Mouse (Mus musculus) left cerebral cortex, adult 8-10 months (tissue): ENCODE results near the gene Gng7. TPM values are rescaled to one million over a fixed set of nuclear protein-coding genes. Genes with fewer than 3 reads are reported as not detected.

ENCODE experiments used
- DNase-seq, 2 experiments: peaks; one replicate each; pipeline ENCODE4 v3.0.0; 2022; ENCODE audit warnings: low spot score in 2 of 2
- total RNA-seq, 4 experiments: library from RNA; stranded (reverse); gene quantifications; 2 replicates each; pipeline ENCODE4 v1.2.4; 2022

The Gng7 gene
- total RNA-seq, 4 experiments from 2014 or later: 204 to 252 (median 224) TPM

DNA sequence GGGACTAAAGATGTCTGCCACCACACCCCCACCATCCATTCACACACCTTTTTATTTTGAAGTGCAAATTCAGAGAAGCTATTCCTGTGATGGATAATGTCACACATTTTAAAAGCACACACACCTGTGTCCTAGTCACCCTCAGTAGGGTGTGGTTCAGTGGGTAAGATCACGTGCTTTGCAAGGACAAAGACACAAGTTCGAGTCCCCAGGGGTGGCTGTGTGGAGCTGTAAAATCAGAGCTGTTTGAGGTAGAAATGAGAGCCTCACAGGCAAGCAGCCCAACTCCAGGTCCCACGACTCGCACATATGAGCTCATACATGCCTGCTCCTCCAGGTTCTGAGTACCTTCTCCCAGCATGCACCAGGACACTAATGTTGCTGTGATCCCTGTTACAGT, 46.6 kb downstream of the Gng7 start:
- DNase-seq: no peak

DNA sequence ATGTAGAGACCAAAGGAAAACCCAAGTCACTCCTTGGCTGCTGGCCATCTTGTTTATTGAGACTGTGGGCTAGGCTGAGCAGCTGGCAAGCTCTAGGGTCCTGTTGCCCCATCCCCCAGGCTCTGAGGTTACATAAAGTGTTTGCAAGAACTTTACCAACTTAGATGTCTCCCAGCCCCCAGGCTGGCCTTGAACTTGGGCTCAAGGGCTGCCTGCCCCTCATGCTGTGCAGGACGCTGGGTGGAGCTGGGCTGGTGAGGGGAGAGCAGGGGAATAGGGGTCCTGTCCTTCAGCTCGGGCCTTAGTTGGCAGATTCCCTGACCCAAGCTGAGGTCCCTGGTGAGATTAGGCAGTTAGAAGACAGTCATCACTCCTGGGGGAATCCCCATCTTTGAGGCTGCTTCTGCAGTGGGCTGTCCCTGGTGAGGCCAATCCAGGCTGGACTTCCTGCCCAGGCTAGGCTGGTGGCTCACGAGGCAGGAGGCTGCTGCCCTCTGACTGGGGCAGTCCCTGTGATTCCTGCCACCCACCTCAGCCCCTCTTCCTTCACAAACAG, 47.6 kb downstream of the Gng7 start:
- DNase-seq: no peak

DNA sequence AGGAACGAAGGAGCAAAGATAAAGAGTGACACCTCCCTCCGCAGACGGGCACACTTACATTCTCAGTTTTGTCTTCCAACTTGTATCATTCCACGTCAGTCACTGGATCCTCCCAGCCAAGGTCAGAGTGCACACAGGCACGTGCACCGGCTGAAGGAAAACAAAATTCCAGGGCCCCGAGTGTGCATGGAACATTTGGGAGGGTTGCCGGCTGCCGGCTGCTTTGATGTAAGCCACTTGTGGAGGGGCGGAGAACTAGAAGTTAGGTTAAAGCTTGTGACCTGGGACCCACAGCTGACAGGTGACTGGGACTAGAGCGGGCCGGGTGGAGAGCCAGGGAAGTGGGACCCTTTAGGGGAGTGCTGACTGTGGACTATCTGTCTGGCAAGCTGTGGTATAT, 48.4 kb downstream of the Gng7 start:
- no peak for DNase-seq

DNA sequence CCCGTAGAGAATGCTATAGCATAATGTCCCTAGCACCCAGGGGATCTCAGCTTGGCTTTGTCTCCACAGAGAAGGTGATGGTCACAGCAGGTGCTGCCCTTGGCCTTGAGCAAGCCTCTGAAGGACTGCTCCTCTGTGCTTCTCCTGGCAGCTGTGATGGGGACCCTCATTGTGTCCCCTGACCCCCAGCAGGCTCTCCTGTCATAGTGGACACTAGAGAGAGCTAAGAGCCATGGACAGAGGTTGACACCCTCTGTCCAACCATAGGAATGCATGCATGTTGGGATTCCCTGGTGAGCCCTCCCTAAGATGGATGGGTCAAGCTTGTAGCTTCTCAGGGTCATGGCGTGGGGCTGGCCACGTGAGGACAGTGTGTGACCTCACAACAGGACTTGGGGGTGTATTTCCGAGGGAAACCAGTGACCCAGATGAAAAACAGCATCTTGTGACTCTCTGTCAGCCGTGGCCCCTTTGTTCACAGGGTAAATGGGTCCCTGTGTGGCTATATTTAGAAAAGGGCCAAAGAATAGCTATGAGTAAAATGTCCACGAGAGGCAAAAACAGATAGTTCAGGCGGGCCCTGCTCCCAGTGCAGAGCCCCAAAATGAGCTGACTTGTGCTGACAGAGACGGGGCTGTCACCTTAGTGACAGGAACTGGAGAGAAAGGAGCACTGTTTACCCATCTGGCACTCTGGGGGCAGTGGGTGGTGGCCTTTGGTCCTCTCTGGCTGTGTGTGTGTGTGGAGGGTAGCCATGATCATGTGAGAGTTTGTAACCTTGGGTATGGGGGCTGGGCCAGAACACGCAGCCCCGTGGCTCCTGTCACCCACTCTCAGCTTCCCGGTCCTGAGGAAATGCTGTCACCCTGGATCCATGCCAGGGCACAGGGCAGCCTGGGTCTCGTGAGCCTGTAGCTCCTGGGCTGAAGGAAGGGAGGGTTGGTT, 51.4 kb downstream of the Gng7 start:
- no peak for DNase-seq

DNA sequence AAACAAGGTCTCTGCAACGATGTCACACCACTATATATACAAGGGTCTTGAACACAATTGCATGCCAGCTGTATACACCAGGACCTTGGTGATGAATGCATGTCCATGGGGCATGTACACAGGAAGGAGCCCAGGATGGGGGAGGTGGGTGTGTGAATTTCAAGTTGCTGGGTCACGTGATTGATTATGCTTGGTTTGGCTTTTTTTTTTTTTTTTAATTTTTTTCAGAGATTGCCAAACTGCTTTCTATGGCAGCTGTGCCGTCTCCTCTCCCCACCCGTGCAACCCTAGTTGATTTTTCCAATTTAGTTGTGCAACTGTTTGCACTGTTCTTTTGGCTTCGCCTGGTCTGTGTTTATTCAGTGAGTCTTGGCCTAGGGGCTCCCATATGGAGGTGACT, 52.2 kb downstream of the Gng7 start:
- no peak for DNase-seq

DNA sequence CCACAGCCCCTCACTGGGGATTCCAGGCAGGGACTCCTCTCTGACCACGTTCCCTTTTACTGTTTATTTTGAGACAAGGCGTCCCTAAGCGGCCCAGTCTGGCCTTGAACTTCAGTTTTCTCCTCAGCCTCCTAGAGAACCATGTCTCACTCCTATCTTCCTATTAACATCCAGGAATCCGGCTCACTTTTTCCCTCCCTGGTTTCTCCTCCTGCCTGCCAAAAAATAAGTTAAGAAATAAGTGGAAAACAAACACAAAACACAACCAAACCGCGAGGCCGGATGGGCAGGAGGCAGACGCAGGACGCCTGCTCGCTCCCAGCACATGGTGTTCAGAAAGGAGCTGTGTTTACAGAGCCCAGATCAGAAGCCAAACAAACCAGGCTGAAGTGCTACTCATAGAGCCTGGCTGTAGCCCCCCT, 52.7 kb downstream of the Gng7 start:
- DNase-seq: no peak

DNA sequence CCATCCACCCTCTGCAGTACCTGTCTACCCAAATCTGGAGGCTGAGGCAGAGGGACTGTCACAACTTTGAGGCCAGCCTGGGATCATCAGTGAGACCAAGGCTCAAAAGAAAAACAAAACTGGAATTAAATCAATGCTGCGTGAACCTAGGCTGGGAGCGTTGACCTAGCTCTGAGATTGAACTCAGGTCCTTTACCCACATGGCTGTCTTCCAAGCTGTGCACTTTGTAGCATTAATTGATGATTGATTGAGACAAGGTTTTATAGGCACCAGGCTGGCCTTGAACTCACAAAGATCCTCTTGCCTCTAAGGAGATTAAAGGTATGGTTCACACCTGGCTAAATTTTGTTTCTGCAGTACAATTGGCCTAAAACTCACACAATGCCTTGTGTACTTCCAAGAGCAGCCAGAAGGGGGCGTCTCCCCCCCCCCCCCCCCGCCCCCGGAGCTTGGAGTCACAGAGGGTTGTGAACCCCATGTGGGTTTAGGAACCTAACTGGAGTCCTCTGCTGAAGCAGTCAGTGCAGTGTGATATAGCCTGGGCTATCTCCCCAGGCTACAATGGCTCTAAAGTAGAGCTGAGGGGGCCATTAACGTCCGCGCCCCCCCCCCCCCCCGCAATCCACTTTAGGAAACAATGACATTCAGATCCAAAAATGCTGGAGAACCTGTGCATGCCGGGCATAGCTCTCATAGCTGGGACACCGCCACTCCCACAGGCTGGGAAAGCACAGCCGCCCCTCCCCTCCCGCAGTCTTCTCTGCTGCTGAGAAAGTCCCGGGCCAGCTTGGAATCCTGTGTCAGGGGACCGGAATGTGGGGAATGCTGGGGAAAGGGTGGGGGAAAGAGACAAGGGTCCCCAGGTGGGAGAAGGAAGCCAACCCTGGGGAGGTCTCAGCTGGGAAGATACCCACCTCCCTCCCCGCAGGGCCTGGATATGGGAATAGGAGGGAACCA, 53.9 kb downstream of the Gng7 start:
- DNase-seq: no peak

DNA sequence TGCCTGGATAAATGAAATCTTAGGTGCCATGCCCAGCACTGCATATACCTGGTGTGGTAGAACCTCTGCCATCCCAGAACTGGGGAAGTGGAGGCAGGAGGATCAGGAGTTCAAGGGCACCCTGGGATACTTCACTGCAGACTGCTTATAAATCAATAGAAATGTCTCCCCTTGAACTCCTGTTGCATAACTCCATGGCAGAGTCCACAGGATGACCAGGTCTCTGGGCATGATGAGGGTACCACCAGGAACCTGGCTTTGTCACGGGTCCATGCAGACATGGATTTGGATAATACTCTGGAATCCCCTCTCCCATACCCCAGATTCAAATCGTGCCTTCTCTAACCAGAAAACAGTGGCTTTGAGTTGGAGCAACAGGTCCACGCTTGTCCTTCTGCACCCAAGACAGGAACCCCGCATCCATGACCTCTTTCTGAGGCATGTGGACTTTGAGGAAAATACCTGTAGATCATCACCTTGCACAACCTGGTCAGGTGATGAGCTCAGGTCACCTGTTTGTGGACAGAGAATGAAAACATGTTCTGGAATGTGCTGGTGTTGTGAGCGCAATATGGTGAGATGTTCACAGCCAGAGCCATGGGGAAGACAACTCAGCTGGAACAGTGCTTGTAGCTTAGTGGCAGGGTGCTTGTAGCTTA, 55.6 kb downstream of the Gng7 start:
- no peak for DNase-seq

DNA sequence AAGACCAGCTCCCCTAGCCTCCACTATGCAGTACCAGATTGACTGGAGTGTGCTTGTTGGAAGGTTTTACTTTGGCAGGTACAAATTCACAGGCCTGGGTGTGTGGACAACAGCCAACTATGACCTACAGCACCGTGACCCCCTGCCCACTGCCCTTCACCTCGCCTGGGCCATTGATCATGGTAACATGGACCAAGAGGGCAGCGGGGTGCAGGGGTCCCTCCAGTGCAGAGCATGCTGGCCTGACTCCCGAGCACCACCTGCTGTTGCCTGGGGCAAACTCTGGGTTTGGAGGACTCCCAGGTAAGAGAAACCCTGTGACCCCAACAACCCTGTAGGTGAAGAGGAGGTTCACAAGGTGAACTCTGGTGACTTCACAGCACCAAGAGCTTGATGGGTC, 57.0 kb downstream of the Gng7 start:
- DNase-seq: no peak

DNA sequence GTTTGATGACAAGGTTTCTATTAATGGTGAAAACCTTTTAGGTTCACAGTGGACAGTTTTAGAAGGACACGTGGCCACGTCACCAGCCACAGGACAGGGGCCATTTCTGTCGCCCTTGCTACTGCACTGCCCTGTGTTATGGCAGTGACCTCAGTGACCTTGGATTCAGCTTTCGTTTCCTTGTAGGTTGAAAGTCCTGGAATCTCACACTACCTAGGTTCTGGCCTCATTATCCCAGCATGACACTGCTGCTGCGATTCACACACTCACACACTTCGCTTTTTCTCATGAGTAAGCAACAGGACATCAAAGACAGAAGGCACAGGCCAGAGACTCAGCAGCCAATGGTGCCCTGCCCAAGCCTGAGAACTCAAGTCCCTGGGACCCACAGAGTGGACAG, 57.8 kb downstream of the Gng7 start:
- no peak for DNase-seq

DNA sequence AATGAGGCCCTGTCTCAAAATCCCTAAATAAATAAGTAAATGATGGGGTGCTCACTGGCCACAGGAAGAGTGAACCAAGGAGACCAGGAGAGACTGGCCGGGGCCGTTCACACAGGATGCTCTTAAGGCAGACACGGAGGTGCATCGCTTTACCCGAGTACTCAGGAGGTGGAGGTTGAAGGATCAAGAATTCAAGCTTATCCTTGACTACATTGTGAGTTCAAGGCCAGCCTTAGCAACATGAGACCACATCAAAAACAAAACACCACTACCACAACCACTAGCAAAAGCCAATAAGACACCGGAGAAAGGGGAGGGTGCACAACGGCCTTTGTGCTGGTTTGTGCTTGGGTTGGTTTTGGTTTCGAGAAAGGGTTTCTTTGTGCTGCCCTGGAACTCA, 58.4 kb downstream of the Gng7 start:
- DNase-seq: no peak

DNA sequence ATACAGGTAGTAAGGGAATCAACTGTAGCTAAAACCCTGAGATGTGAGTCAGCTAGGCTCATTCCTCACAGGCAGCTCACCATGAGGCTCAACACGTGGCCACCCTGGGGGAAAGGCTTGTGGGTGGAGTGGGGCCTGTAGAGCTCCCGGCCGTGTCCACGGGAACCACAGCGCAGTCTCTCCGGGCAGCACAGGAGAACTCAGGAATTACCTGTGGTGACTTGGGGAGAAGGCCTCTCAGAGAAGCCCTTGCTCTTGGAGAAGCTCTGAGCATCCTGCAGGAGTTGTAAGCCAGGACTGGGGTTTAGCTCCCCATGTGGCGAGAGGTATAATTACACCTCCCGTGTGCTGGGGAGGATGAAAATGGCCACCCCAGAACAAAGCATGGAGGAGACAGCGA, 59.2 kb downstream of the Gng7 start:
- DNase-seq: no peak

DNA sequence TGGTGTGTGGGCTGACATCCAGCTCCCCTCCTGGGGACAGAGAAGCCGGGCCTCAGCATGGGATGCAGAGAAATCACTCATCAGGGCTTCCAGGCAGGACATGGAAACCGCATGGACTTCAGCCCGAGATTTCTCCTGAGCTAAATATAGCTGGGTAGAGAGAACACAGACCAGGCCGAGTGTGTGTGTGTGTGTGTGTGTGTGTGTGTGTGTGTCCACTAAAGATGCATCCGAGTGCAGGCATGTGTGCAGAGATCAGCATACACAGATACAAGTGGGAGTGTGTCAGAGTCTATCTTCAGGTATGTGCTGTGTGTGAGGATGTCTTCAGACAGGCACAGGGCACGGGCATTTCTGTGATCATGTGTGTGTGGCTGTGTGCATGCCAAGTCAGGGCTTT, 59.9 kb downstream of the Gng7 start:
- no peak for DNase-seq

DNA sequence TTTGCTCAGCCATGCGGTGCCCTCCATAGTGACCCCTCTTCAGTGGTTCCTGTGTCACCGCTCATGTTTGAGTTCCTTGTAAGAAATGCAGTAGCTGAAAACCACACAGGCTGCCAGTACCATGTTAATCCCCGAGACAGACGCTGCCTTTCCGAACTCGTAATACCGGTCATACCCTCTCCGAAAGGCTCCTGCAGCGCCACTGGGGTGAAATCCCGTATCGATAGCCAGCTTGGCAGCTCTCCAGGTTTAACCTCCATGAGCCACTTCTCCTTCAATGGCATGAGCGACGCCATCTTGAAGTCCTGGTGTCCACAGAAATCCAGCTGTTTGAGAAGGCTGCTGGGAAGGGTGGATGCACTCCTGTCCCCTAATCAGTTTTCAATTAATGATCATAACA, 60.3 kb downstream of the Gng7 start:
- no peak for DNase-seq

DNA sequence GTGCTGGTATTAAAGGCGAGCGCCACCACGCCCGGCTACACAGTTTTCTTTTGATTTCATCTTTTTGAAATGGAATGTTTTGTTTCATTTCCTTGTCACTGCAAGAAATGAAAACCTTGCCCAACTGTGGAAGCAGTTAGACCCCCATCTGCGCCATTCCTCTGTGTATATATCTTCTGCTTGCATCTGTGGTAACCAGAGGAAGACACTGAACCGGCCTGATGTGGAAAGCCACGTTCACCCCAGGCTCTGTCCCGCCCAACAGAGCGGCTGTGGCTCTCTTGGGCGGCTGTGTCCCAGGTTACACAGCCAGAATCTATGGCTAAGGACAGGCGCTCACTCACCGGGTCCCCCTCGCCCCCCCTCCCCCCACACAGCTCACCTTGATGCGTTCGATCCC, 62.3 kb downstream of the Gng7 start:
- DNase-seq: no peak

DNA sequence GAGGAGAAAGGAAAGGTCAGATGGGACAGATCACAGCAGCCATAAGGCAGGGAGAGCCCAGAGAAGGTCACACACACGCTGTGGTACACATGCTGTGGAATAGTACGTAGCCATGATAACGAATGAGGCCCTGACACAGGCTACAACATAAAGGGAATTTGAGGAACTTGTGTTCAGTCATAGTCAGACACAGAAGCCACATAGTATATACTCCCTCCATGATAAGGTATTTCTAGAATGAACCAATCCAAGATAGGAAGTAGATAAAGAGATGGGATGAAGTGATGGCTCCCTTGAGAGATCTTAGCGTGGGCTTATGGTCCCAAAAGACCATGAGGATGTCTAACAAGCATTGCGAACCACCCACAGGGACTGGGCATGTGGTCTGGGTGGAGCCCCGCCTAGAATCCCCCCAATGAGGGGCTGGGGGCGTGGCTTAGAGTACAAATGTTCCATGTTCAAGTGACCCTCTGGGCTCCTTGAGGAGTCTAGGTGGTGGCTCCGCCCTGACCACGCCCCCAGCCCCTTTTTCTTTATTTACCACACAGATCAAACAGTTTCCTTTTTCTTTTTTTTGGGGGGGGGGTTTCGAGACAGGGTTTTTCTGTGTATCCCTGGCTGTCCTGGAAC, 62.9 kb downstream of the Gng7 start:
- DNase-seq: no peak

DNA sequence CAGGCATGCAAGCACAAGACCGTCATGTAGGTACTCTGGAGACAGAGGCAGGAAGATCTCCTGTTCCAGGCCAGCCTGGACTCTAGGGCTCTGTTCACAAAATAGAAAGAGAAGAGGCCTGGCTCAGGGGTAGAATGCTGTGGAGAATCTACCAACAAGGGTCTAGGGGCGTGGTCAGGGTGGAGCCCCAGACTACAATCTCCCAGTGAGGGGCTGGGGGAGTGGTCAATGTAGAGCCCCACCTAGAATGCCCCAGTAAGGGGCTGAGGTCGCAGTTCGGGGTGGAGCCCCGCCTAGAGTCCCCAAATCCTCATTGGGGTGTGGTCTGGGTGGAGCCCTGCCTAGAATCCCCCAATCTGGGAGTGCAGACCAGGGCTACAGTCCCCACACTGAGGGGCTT, 64.4 kb downstream of the Gng7 start:
- no peak for DNase-seq

DNA sequence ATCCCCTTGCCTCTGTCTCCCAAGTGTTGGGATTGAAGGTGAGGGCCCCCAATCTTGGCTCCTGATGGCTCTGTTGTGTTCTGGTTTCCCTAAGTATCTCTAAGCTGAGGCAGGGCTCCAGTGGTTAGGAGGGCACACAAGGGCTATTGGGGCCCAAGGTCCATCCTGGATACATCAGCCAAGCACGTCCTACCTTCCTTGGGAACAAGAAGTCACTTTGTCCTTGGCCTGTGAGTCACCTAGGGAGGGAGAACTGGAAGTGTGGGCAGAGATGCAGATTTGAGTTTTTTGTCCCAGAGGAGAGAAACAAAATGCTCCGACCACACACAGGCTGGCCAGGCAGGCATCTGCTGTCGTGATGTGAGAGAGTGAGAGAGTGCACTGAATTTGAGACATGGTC, 65.7 kb downstream of the Gng7 start:
- no peak for DNase-seq

DNA sequence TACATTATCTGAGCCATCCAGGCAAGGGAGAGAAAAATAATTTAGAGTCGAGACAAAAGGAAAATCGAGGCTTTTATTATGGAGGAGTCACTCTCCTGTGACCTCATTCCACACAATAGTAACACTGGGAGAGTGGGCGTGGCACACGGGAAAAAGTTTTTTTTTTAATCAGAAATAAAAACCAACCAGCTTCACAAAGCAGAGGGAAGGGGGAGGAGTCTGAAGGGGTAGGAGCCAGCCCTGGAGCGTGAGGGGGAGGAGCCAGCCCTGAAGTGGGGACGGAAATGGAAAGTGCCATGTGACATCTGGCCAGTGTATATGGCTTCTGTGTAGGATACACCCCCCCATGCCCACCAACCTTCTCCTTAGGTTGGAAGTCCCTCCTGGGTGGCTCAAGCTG, 66.2 kb downstream of the Gng7 start:
- no peak for DNase-seq

DNA sequence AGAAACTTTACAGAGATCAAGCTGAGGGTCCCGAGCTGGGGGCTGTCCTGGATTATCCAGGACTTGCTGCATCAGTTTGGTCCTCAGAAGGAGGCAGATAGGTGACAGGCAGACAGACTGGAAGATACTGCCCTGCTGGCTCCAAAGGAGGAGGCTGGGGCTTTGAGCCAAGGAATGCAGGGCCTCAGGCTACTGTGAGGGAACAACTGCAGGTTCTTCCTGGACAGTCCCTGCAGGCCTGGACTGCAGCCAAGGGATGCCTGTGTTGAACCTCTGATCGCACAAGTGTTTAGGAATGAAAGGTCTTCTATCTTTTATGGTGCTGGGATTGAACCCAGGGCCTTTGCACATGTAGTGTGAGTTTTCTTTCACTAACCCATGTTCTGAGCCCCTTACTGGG, 66.9 kb downstream of the Gng7 start:
- no peak for DNase-seq
